In genomic region chr8:128680548-128681325, GRCm38 (mm10) we compare ENCODE assay signal across 13 mouse cellular contexts. TPM values are rescaled to one million over a fixed set of nuclear protein-coding genes. Genes with fewer than 3 reads are reported as not detected.
DNase-seq lines count a peak whose midpoint lies in the region; ATAC-seq and TF ChIP-seq lines count a peak whose summit lies in the region.
"Had no signal": no experiment of that assay in that cellular context is flagged by ENCODE, and none has a peak within 500 bp of the region (broad histone marks: within the 10 kb centered on the region; RNA-seq: fewer than 3 reads in every experiment).

No protein-coding gene starts in this region.

- intact Hi-C loops in heart, adult 2 months (cut with DNase I) = loop anchor here (10.0 kb wide), 1 partner anchor 326 kb away; the partner anchor contains the start of gene Nrp1
- intact Hi-C loops in left cerebral cortex, adult 2 months (cut with DNase I) = no loop called here
- intact Hi-C loops in left cerebral cortex, postnatal 36 days (cut with DNase I) = loop anchor here (2.0 kb wide), 1 partner anchor 26 kb away; no protein-coding TSS in a partner anchor

- peaks cover 8% of the 10 kb centered on the region for H3K36me3 ChIP-seq in heart, adult 2 months (ENCODE audit: control insufficient read depth, insufficient read depth, low read length)
- H3K36me3 ChIP-seq: hindbrain, embryonic 13.5 days; limb, embryonic 13.5 days; midbrain, embryonic 12.5 days had no signal

- WGBS in heart, adult 2 months = 81% methylated on average over 2 of the region's 2 CpGs

- no peak overlapping the region for H3K4me3 ChIP-seq in heart, adult 2 months
- H3K4me3 ChIP-seq in left cerebral cortex, adult 2 months = no peak overlapping the region
- H3K4me3 ChIP-seq in bone marrow macrophage, adult 2 months (ENCODE audit: insufficient read depth, low read length) = no peak overlapping the region
- H3K4me3 ChIP-seq: erythroblast, embryonic 14.5 days; hindbrain, embryonic 13.5 days; limb, embryonic 13.5 days; midbrain, embryonic 12.5 days had no signal

- TF ChIP-seq EP300 in heart, adult 2 months (IDR thresholded peaks at IDR 0.05; ENCODE audit: insufficient read depth, low read depth, low read length) = no peak

- no peaks in the 10 kb centered on the region for H3K79me2 ChIP-seq in heart, adult 2 months (replicated peaks; ENCODE audit: control insufficient read depth, insufficient read depth, low read length)

- H3K27ac ChIP-seq in heart, adult 2 months = peak overlapping the region; percentile 64
- H3K27ac ChIP-seq in left cerebral cortex, adult 2 months = peak overlapping the region; percentile 36; the same call in 1 of the 2 replicates
- H3K27ac ChIP-seq in bone marrow macrophage, adult 2 months (ENCODE audit: insufficient read depth, low read depth, low read length) = peak overlapping the region; percentile 92
- H3K27ac ChIP-seq: hindbrain, embryonic 13.5 days; midbrain, embryonic 12.5 days had no signal

- ATAC-seq in megakaryocyte progenitor cell, adult 5-6 weeks (replicated peaks; ENCODE audit: poor library complexity) = peak; percentile 22
- ATAC-seq in cerebellum, adult (ENCODE audit: insufficient number of reproducible peaks, low FRiP score, low TSS enrichment) = no peak

- peaks cover 4% of the 10 kb centered on the region for H3K4me1 ChIP-seq in heart, adult 2 months (ENCODE audit: control insufficient read depth, insufficient read depth, low read length)
- H3K4me1 ChIP-seq in bone marrow macrophage, adult 2 months (ENCODE audit: control insufficient read depth, insufficient read depth, low read length) = peaks cover 21% of the 10 kb centered on the region
- H3K4me1 ChIP-seq: hindbrain, embryonic 13.5 days had no signal

- no peak for DNase-seq in heart, adult 2 months
- DNase-seq in heart, adult 8-10 months (ENCODE audit: low spot score) = no peak
- no peak for DNase-seq in left cerebral cortex, adult 2 months (ENCODE audit: extremely low spot score in 1 of 2, low spot score in 2 of 2)
- DNase-seq in left cerebral cortex, postnatal 36 days (ENCODE audit: low spot score in 2 of 2) = no peak
- no peak for DNase-seq in urinary bladder, postnatal 14 days (ENCODE audit: low spot score)
- DNase-seq: cerebellum, postnatal 36 days had no signal

- H3K9ac ChIP-seq in heart, adult 2 months (ENCODE audit: low read depth, low read length) = no peak overlapping the region
- H3K9ac ChIP-seq: hindbrain, embryonic 13.5 days; limb, embryonic 13.5 days; midbrain, embryonic 12.5 days had no signal

- no peak for TF ChIP-seq CTCF in heart, adult 2 months (IDR thresholded peaks at IDR 0.05)
- no peak for TF ChIP-seq CTCF in left cerebral cortex, adult 2 months (IDR thresholded peaks at IDR 0.05)
- no peak for TF ChIP-seq CTCF in bone marrow macrophage, adult 2 months (IDR thresholded peaks at IDR 0.05; ENCODE audit: low read depth, low read length)

- no peaks in the 10 kb centered on the region for H3K27me3 ChIP-seq in heart, adult 2 months (ENCODE audit: control insufficient read depth, insufficient read depth, low read length)
- H3K27me3 ChIP-seq: hindbrain, embryonic 13.5 days; limb, embryonic 13.5 days; midbrain, embryonic 12.5 days had no signal

- TF ChIP-seq POLR2A in heart, adult 2 months (IDR thresholded peaks at IDR 0.05; ENCODE audit: insufficient read depth, low read depth, low read length) = no peak
- no peak for TF ChIP-seq POLR2A in bone marrow macrophage, adult 2 months (IDR thresholded peaks at IDR 0.05; ENCODE audit: borderline replicate concordance, low read depth, low read length)

RNA-seq across cellular contexts. Expression of gene Itgb1, which starts 4.7 kb away (rescaled TPM):
- total RNA-seq in heart, adult 2 months (2021) = 100 to 1,000 TPM; 338 to 365 TPM
- 80.5 and 178 TPM in 2 replicates for polyA plus RNA-seq in heart, adult 2 months (2012; rRNA removed)
- total RNA-seq in heart, adult 8-10 months (2022) = 100 to 1,000 TPM; 294 to 330 (median 319) TPM
- total RNA-seq in left cerebral cortex, adult 2 months (2021) = 10 to 100 TPM; 44.6 to 48.3 TPM
- 10 to 100 TPM; 49.4 to 51.1 TPM for total RNA-seq in left cerebral cortex, postnatal 36 days (2021)
- polyA plus RNA-seq in bone marrow macrophage, adult 2 months (2012; ENCODE audit: insufficient read depth, insufficient read length, missing spikeins) = 256 and 284 TPM in 2 replicates
- 78.2 and 84.2 TPM in 2 replicates for total RNA-seq in megakaryocyte progenitor cell, adult 5-6 weeks (2015)
- total RNA-seq in megakaryocyte progenitor cell, adult 5-6 weeks (2017) = 139 and 140 TPM in 2 replicates

Comparison
In these comparisons a context has a peak if more than half of its experiments do, and no peak if none do; other contexts are left out.
1. H3K27ac ChIP-seq: peak in every context shown above with its lines; median percentile 92 in bone marrow macrophage, adult 2 months; 64 in heart, adult 2 months; 36 in left cerebral cortex, adult 2 months.